Mouse (Mus musculus) hematopoietic stem cell, adult 5-6 weeks (primary cell): ENCODE measurements around the gene Ccdc105. TPM values are rescaled to one million over a fixed set of nuclear protein-coding genes. Genes with fewer than 3 reads are reported as not detected.

Experiments
- ATAC-seq, 2 experiments: fragments of 125-278 bp in 1 of 2; replicated peaks in 1 of 2; 2 replicates each; pipeline ENCODE4 v1.8.0; 2016 to 2017; ENCODE audit warnings: inconsistent platforms in 2 of 2, mild to moderate bottlenecking in 2 of 2, moderate number of reproducible peaks in 2 of 2, low read depth in 1 of 2, moderate TSS enrichment in 1 of 2; ENCODE audit not compliant: low FRiP score in 2 of 2, poor library complexity in 2 of 2, severe bottlenecking in 2 of 2, insufficient read depth in 1 of 2, low TSS enrichment in 1 of 2
- total RNA-seq: library from RNA; stranded (forward); fragments of 172-1452, 232-1000 nt; gene quantifications from 2 replicates; pipeline ENCODE4 v1.2.3, GENCODE M21; 2017

Gene Ccdc105
- not detected in 2 replicates for total RNA-seq

- peak; percentile 42 to 54; a peak in 3 of 4 replicates for ATAC-seq
Observed at GRCm38 (mm10) chr10:78752452-78753191, at the start of gene Ccdc105. Gene Ccdc105, minus strand, starts transcription at chr10:78753065.

- no peak for ATAC-seq
Observed at GRCm38 (mm10) chr10:78801449-78801848, 48.6 kb upstream of the Ccdc105 start.

- no peak for ATAC-seq
Observed at GRCm38 (mm10) chr10:78790561-78790960, 37.7 kb upstream of the Ccdc105 start.

- peak; percentile 50 to 62 for ATAC-seq
Observed at GRCm38 (mm10) chr10:78787566-78788087, 34.8 kb upstream of the Ccdc105 start.

- peak; percentile 79 to 82 for ATAC-seq
Observed at GRCm38 (mm10) chr10:78779981-78780651, 27.3 kb upstream of the Ccdc105 start, which contains the start of gene Slc1a6. Gene Slc1a6, plus strand, starts transcription at chr10:78780496.

GRCm38 (mm10) chr10:78779527-78779926 lies 26.7 kb upstream of the Ccdc105 start:
- ATAC-seq: 0 out of 4 replicates have a peak, but pooled peaks of 1 of the 2 experiments have one; percentile 3

- ATAC-seq: no peak
Observed at GRCm38 (mm10) chr10:78775830-78776229, 23.0 kb upstream of the Ccdc105 start.

GRCm38 (mm10) chr10:78765570-78765969 lies 12.7 kb upstream of the Ccdc105 start:
- ATAC-seq: no peak

- no peak; a peak in 1 of 4 replicates for ATAC-seq
Observed at GRCm38 (mm10) chr10:78756021-78756420, 3.2 kb upstream of the Ccdc105 start.

GRCm38 (mm10) chr10:78748946-78749345 lies 3.9 kb downstream of the Ccdc105 start:
- no peak for ATAC-seq

- no peak for ATAC-seq
Observed at GRCm38 (mm10) chr10:78748161-78748560, 4.7 kb downstream of the Ccdc105 start.

- ATAC-seq: peak in 1 of 2 experiments; percentile 35; a peak in 1 of 4 replicates
Observed at GRCm38 (mm10) chr10:78747035-78747721, 5.7 kb downstream of the Ccdc105 start.

- no peak for ATAC-seq
Observed at GRCm38 (mm10) chr10:78745453-78746232, 7.2 kb downstream of the Ccdc105 start.

- ATAC-seq: no peak
Observed at GRCm38 (mm10) chr10:78743721-78744120, 9.1 kb downstream of the Ccdc105 start.

GRCm38 (mm10) chr10:78739821-78740220 lies 13.0 kb downstream of the Ccdc105 start:
- ATAC-seq: no peak

GRCm38 (mm10) chr10:78727876-78728275 lies 25.0 kb downstream of the Ccdc105 start:
- no peak for ATAC-seq

GRCm38 (mm10) chr10:78727035-78727434 lies 25.8 kb downstream of the Ccdc105 start:
- ATAC-seq: no peak
